Mouse (Mus musculus) heart, adult 2 months (tissue): ENCODE measurements around the gene Gstcd. TPM values are rescaled to one million over a fixed set of nuclear protein-coding genes. Genes with fewer than 3 reads are reported as not detected.

Experiments
- DNase-seq, 2 experiments: peaks; one replicate each; pipeline ENCODE4 v3.0.0; 2021
- H3K27ac ChIP-seq: fragments of 200-600 bp; 2 replicates; pipeline ENCODE4 v1.8.1; 2022
- H3K27me3 ChIP-seq: fragments of 200-500 bp; 2 replicates; pipeline ENCODE4 v1.6.1; 2012; ENCODE audit warnings: mild to moderate bottlenecking, low read length, inconsistent platforms, mixed read lengths; ENCODE audit not compliant: control insufficient read depth, insufficient read depth
- H3K36me3 ChIP-seq: fragments of 200-500 bp; 2 replicates; pipeline ENCODE4 v1.6.1; 2012; ENCODE audit warnings: low read length, inconsistent platforms; ENCODE audit not compliant: control insufficient read depth, insufficient read depth
- H3K4me1 ChIP-seq: fragments of 200-500 bp; 2 replicates; pipeline ENCODE4 v1.6.1; 2011; ENCODE audit warnings: low read length; ENCODE audit not compliant: control insufficient read depth, insufficient read depth
- H3K4me3 ChIP-seq: fragments of 200-600 bp; 2 replicates; pipeline ENCODE4 v1.8.1; 2022
- H3K79me2 ChIP-seq: fragments of 200-500 bp; replicated peaks from 2 replicates; pipeline ENCODE4 v1.6.1; 2012; ENCODE audit warnings: mild to moderate bottlenecking, inconsistent platforms, low read length, moderate library complexity, mixed read lengths; ENCODE audit not compliant: control insufficient read depth, insufficient read depth
- H3K9ac ChIP-seq: fragments of 200-500 bp; 2 replicates; pipeline ENCODE4 v1.6.1; 2012; ENCODE audit warnings: low read depth, mild to moderate bottlenecking, control low read depth, inconsistent platforms, low read length, mixed read lengths
- CTCF ChIP-seq: fragments of 200-600 bp; IDR thresholded peaks from 2 replicates; pipeline ENCODE4 v1.8.1; 2022; ENCODE audit warnings: antibody characterized with exemption, mild to moderate bottlenecking, moderate library complexity
- EP300 ChIP-seq: fragments of 200-500 bp; IDR thresholded peaks from 2 replicates; pipeline ENCODE4 v1.6.1; 2011; ENCODE audit warnings: low read depth, low read length, control low read depth; ENCODE audit not compliant: insufficient read depth
- POLR2A ChIP-seq: fragments of 200-500 bp; IDR thresholded peaks from 2 replicates; pipeline ENCODE4 v1.6.1; 2011; ENCODE audit warnings: mild to moderate bottlenecking, low read depth, low read length, control low read depth; ENCODE audit not compliant: insufficient read depth
- whole genome bisulfite sequencing: fragments of 180-500 bp; shearing (Covaris S2); methylation state at CpG from one replicate; pipeline ENCODE4 v1.1.7; 2018; 5-methylcytosine and 5-hydroxymethylcytosine counted together
- intact Hi-C: fragments of 180-260 bp; cut with DNase I; formaldehyde crosslinking; loops from one replicate; pipeline ENCODE4 v1.15.1; 2025
- polyA plus RNA-seq: library from polyadenylated mRNA; depleted of rRNA; stranded (reverse); fragments of >200 nt; gene quantifications from 2 replicates; pipeline ENCODE4 v1.2.3, GENCODE M21; 2012
- total RNA-seq, 2 experiments: library from RNA; stranded (reverse); gene quantifications; 2 replicates each; pipeline ENCODE4 v1.2.3; 2021

The Gstcd gene
- total and polyA plus RNA-seq, 3 experiments, result 0.72 to 2.9 (median 2.6) TPM

DNA sequence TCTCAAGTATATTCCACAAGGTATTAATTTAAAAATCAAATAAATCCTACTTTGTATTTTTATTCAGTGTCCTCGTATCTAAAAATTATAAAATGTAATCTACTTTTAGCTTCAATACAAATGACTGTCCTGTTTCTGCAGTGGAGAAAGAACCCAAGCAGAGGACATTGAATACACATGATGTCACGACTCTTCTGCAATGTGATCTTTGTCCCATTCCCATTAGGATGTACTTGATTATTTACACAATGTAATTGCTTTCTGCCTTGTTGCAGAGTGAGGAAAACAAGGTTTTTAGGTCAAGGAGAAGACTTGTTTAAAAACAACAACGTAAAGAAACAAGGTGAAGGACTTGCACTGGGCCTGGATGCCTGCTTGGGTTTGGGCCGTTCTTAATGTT, 84.6 kb downstream of the Gstcd start:
- H3K4me3 ChIP-seq, result no peak overlapping the region
- 84% methylated on average over 4 of the region's 4 CpGs for WGBS

DNA sequence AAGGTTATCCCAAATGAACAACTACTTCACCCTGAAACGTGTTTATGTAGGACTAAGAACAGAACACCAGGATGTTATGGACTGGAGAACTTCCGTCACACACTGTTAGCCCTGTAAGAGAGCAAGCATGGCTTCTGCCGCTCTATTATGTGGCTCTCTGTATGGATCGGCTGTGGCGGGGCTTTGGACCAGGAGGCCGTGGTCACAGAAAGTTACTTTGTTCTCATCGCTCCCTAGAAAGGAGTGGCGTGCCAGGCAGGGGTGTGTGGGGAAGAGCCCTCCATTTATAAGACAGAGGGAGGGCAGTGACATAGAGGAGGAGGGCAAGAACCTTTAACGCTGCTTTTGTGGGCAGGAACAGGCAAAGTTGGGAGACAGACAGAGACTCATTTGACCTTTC, 95.5 kb downstream of the Gstcd start:
- no peak for DNase-seq
- Histone ChIP-seq H3K27ac (no peak overlapping the region), H3K4me3 (no peak overlapping the region), H3K9ac (no peak overlapping the region), H3K36me3 (no peaks in the 10 kb centered on the region), H3K4me1 (no peaks in the 10 kb centered on the region), H3K27me3 (no peaks in the 10 kb centered on the region), H3K79me2 (no peaks in the 10 kb centered on the region)
- 88% methylated on average over 9 of the region's 9 CpGs for WGBS
- no peak for TF ChIP-seq POLR2A
- no peak for TF ChIP-seq CTCF
- TF ChIP-seq EP300, result no peak
- intact Hi-C loops, result no loop called here

More for the DNA sequence above, 84.6 kb downstream of the Gstcd start:
- intact Hi-C loops, result no loop called here
- H3K27ac ChIP-seq, result no peak overlapping the region
- DNase-seq, result no peak
- no peaks in the 10 kb centered on the region for H3K4me1 ChIP-seq
- H3K79me2 ChIP-seq, result no peaks in the 10 kb centered on the region
- H3K36me3 ChIP-seq, result no peaks in the 10 kb centered on the region
- H3K27me3 ChIP-seq, result no peaks in the 10 kb centered on the region
- no peak overlapping the region for H3K9ac ChIP-seq
- TF ChIP-seq EP300 (no peak), CTCF (no peak), POLR2A (no peak)

DNA sequence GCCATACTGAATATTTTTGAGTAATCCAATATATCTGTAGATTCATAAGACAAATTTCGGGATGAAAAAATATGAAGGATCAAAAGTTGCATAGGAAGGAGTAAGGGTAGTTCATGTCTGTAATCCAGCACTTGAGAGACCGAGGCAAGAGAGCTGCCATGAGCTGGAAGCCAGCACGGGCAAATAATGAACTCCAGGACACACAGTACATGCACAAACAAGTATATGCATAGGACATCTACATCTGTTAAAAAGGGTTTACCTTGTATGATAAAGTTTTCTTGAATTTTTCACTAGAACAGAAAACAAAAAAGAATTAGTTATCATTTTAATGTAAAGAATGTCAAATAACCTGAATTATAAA, 95.9 kb downstream of the Gstcd start:
- Histone ChIP-seq H3K36me3 (no peaks in the 10 kb centered on the region), H3K79me2 (no peaks in the 10 kb centered on the region), H3K27ac (no peak overlapping the region), H3K27me3 (no peaks in the 10 kb centered on the region), H3K4me1 (no peaks in the 10 kb centered on the region), H3K4me3 (no peak overlapping the region), H3K9ac (no peak overlapping the region)
- intact Hi-C loops, result no loop called here
- no peak for DNase-seq
- WGBS, result 89% methylated on average over 3 of the region's 3 CpGs
- TF ChIP-seq CTCF (no peak), POLR2A (no peak), EP300 (no peak)

DNA sequence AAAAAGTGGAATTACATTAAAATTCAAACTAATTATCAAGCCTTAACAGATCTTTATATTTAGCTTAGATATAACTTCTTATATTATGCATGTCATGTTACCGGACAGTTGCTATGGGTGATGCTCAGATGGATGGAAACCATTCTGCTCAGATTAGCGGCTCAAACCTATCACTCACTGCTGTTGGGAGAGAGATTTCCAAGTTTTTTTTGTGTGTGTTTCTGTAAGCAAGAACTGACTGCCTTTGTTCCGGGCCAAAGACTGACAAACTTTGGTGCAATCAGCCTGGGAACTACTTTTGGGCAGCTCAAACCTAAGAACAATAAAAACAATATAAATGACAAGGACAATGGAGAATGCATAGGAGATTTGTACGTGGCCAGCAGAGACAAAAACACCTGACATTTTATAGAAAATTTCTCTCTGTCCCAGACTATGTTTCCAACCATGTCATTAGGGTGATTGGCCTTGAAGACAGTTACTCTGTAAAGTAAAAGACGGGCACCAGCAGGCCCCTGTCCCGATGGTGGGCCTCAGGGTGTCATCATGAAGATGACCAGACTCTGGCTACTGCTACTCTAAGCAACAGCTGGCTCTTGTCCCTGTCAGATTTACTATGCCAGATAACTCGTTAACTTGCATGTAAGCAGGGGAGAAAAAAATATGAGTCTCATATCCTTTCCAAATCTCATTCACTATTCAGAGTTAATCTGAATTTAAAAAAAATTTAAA, 96.5 kb downstream of the Gstcd start:
- Histone ChIP-seq H3K79me2 (no peaks in the 10 kb centered on the region), H3K27me3 (no peaks in the 10 kb centered on the region), H3K36me3 (no peaks in the 10 kb centered on the region), H3K4me3 (no peak overlapping the region), H3K9ac (no peak overlapping the region), H3K4me1 (no peaks in the 10 kb centered on the region), H3K27ac (no peak overlapping the region)
- 78% methylated on average over 7 of the region's 7 CpGs for WGBS
- no peak for DNase-seq
- intact Hi-C loops, result no loop called here
- TF ChIP-seq CTCF (no peak), EP300 (no peak), POLR2A (no peak)

DNA sequence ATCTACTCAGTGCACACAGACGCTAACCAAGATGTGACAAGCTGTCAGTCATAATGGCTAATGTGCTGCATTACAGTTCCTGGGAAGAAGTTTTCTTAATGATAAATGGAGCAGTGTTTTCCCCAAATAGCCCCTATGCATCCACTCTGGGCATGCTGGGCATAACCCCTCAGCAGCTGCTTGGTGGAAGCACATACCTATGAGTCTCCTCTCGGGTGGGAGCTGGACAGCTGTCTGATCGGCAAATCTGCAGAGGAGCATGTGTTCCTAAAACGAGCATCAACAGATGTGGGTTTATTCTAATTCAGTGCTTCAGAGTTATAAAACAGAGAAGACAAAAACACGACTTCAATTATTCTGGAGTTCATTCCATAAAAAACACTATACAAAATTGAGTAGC, 105.6 kb downstream of the Gstcd start:
- Histone ChIP-seq H3K27me3 (no peaks in the 10 kb centered on the region), H3K4me1 (no peaks in the 10 kb centered on the region), H3K79me2 (no peaks in the 10 kb centered on the region), H3K4me3 (no peak overlapping the region), H3K9ac (no peak overlapping the region), H3K27ac (no peak overlapping the region), H3K36me3 (no peaks in the 10 kb centered on the region)
- DNase-seq, result no peak
- TF ChIP-seq POLR2A, result no peak
- TF ChIP-seq EP300, result no peak
- TF ChIP-seq CTCF, result no peak
- 88% methylated on average over 5 of the region's 5 CpGs for WGBS
- intact Hi-C loops, result no loop called here

DNA sequence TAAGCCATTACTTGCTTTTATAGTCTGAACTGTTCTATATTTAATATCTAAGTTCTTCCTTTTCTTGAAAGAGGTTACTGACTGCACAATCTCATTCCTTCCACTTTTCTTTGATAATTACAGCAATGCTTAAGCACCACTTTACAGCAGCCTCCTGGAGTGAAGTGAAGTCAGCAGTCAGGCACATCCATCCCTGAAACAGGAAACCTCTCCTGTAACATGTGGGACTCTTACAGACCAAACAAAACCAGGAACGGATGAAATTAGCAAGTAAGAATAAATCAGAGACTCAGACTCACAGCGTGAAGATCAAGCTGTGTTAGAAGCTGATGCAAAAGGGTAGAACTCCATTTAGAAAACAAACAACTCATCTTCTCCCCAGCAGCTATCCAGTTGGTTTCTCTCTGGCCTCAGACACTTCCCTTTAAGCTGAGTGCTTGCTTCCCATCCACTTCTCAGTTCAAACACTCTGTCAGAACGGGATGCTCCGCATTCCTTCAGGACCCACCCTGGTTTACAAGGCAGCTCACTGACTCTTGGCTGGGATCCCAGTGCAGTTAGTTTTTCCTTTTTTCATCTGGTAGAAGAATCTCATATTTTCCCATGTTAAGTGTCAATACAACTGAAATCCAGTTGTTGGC, 107.9 kb downstream of the Gstcd start:
- no peaks in the 10 kb centered on the region for H3K27me3 ChIP-seq
- no peak for DNase-seq
- no peaks in the 10 kb centered on the region for H3K4me1 ChIP-seq
- WGBS, result 31% methylated on average over 4 of the region's 4 CpGs
- intact Hi-C loops, result no loop called here
- H3K79me2 ChIP-seq, result no peaks in the 10 kb centered on the region
- no peaks in the 10 kb centered on the region for H3K36me3 ChIP-seq
- TF ChIP-seq EP300, result no peak
- no peak overlapping the region for H3K27ac ChIP-seq
- no peak overlapping the region for H3K4me3 ChIP-seq
- H3K9ac ChIP-seq, result no peak overlapping the region
